Comparison of ENCODE assay signal across 17 mouse cellular contexts in the genomic region with DNA sequence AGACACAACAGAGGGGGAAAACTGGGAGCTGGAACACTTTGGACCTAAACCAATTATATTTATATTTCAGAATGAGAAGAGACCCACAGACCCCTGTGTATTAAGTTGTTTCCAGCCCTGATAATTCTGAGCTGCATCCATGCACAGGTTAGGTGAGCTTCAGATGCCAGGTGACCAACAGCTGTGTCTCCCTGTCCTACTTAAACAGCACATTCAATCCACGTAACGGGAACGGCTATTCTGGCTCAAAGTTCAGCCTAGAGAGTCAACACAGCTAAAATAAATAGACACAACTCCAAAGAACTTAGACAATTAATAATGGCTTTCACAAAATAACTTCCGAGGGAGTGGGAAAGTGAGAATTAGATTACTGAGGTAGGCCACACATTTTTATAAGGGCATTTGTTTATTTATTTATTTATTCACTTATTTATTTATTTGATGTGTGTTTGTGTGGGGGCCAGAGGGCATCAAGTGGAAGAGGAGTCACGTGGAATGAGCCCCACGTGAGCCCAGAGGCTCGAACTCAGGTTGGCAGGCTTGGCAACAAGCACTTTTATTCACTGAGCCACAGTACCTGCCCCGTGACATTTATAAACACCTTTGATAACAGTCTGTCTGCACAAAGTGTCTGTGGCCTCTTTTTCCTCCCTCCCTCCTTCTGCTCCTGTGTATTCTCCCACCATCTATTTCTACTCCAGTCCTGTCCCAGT. TPM values are rescaled to one million over a fixed set of nuclear protein-coding genes. Genes with fewer than 3 reads are reported as not detected.
"Had no signal": no experiment of that assay in that cellular context is flagged by ENCODE, and none has a peak within 500 bp of the region (broad histone marks: within the 10 kb centered on the region; RNA-seq: fewer than 3 reads in every experiment).

No protein-coding gene starts in this region.

- H3K4me3 ChIP-seq: lung, embryonic 15.5 days; megakaryocyte, embryonic 14.5 days; midbrain, embryonic 13.5 days; midbrain, embryonic 15.5 days; neural tube, embryonic 12.5 days; stomach, embryonic 15.5 days had no signal

- H3K4me1 ChIP-seq: megakaryocyte, embryonic 14.5 days; midbrain, embryonic 15.5 days; neural tube, embryonic 12.5 days; stomach, embryonic 15.5 days had no signal

- H3K36me3 ChIP-seq: lung, embryonic 15.5 days; midbrain, embryonic 13.5 days; midbrain, embryonic 15.5 days; neural tube, embryonic 12.5 days; stomach, embryonic 15.5 days had no signal

- H3K9me3 ChIP-seq: lung, embryonic 15.5 days; midbrain, embryonic 13.5 days; midbrain, embryonic 15.5 days; neural tube, embryonic 12.5 days; stomach, embryonic 15.5 days had no signal

- ATAC-seq: lung, postnatal 0 days; midbrain, embryonic 13.5 days; midbrain, embryonic 15.5 days had no signal

- H3K27ac ChIP-seq: lung, embryonic 15.5 days; macrophage; midbrain, embryonic 13.5 days; midbrain, embryonic 15.5 days; neural tube, embryonic 12.5 days; stomach, embryonic 15.5 days; stomach, postnatal 0 days had no signal

- H3K27me3 ChIP-seq: lung, embryonic 15.5 days; midbrain, embryonic 13.5 days; midbrain, embryonic 15.5 days; neural tube, embryonic 12.5 days; stomach, embryonic 15.5 days had no signal

- DNase-seq: lung, adult 2 months; lung, postnatal 14 days; lung, postnatal 36 days; right cerebral cortex, postnatal 14 days; thymus, adult 2 months; thymus, postnatal 25 days; thymus, postnatal 4 days had no signal

- H3K4me2 ChIP-seq: lung, embryonic 15.5 days; midbrain, embryonic 11.5 days; midbrain, embryonic 13.5 days; midbrain, embryonic 15.5 days; neural tube, embryonic 12.5 days; stomach, embryonic 15.5 days had no signal

- H3K9ac ChIP-seq: lung, embryonic 15.5 days; midbrain, embryonic 13.5 days; midbrain, embryonic 15.5 days; neural tube, embryonic 12.5 days; stomach, embryonic 15.5 days had no signal

RNA-seq across cellular contexts. Expression of gene Fam20a, which starts 10.8 kb away (rescaled TPM):
- polyA plus RNA-seq: macrophage had no signal
